Mouse (Mus musculus): ENCODE results near the gene Higd2a. TPM values are rescaled to one million over a fixed set of nuclear protein-coding genes. Genes with fewer than 3 reads are reported as not detected.
A peak's percentile ranks its signal among the peaks of the same experiment; 100 is the strongest.

Higd2a gene
- total and polyA plus RNA-seq, 3 experiments = 169 to 270 (median 189) TPM

DNA sequence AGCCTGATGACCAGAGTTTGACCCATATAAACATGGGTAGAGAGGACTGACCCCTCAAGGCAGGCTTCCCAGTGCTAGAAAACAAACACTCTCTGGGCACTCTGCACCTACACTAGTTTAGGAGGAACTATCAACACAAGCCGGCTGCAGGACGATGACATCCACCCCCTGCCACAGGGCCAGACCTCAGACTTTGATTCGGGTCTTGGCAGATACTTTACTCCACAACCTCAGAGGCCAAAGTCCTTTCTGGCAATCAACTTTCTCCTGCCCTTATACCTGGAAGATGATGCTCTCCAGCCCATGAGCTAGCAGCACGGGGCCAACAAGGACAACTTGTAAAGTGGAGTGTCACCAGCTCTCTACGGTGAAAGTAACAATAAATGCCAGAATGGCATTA is 7.1 kb upstream of the Higd2a start:
- Histone ChIP-seq H3K4me3 (no peak overlapping the region), H3K4me1 (ENCODE audit: control insufficient read depth, insufficient read depth, low read length) (peaks cover 7% of the 10 kb centered on the region), H3K27me3 (ENCODE audit: control insufficient read depth, insufficient read depth, low read length) (no peaks in the 10 kb centered on the region), H3K36me3 (ENCODE audit: control insufficient read depth, insufficient read depth, low read length) (0 out of 2 replicates have a peak, but pooled peaks cover 2% of the 10 kb centered on the region), H3K9ac (ENCODE audit: low read depth, low read length) (no peak overlapping the region), H3K79me2 (replicated peaks; ENCODE audit: control insufficient read depth, insufficient read depth, low read length) (no peaks in the 10 kb centered on the region), H3K27ac (no peak overlapping the region; the same call in 1 of the 2 replicates)
- intact Hi-C loops (cut with DNase I) = no loop called here
- 88% methylated on average over 5 of the region's 5 CpGs for WGBS
- TF ChIP-seq CTCF (IDR thresholded peaks at IDR 0.05) (no peak), EP300 (IDR thresholded peaks at IDR 0.05; ENCODE audit: insufficient read depth, low read depth, low read length) (no peak), POLR2A (IDR thresholded peaks at IDR 0.05; ENCODE audit: insufficient read depth, low read depth, low read length) (no peak)
- DNase-seq = no peak

DNA sequence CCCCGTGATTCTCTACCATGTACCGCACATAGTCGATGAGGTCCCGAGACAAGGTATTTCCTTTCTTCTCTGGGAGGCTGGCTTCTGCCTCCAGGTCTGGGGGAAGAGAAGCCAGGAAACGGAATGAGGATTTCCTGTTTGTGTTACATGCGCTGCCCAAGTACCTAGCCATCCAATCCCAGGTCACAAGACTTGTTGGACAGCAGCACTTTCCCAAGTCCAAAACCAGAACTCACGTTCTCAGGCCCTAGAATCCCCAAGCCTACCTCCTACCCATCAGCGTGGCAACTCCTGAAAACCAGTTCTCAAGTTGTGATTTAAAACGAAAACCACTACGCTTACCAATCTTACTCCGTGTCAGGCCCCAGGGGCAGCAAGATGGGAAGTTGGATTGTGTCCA is 4.2 kb upstream of the Higd2a start:
- H3K4me3 ChIP-seq = no peak overlapping the region
- intact Hi-C loops (cut with DNase I) = no loop called here
- H3K27ac ChIP-seq = peak overlapping the region; percentile 18
- H3K79me2 ChIP-seq (replicated peaks; ENCODE audit: control insufficient read depth, insufficient read depth, low read length) = peaks cover 1% of the 10 kb centered on the region; the same call in 1 of the 2 replicates
- H3K36me3 ChIP-seq (ENCODE audit: control insufficient read depth, insufficient read depth, low read length) = 0 out of 2 replicates have a peak, but pooled peaks cover 2% of the 10 kb centered on the region
- no peak for DNase-seq
- TF ChIP-seq POLR2A (IDR thresholded peaks at IDR 0.05; ENCODE audit: insufficient read depth, low read depth, low read length) (no peak), EP300 (IDR thresholded peaks at IDR 0.05; ENCODE audit: insufficient read depth, low read depth, low read length) (no peak), CTCF (IDR thresholded peaks at IDR 0.05) (no peak)
- H3K27me3 ChIP-seq (ENCODE audit: control insufficient read depth, insufficient read depth, low read length) = no peaks in the 10 kb centered on the region
- no peak overlapping the region for H3K9ac ChIP-seq (ENCODE audit: low read depth, low read length)
- 64% methylated on average over 11 of the region's 11 CpGs for WGBS
- H3K4me1 ChIP-seq (ENCODE audit: control insufficient read depth, insufficient read depth, low read length) = peaks cover 7% of the 10 kb centered on the region

DNA sequence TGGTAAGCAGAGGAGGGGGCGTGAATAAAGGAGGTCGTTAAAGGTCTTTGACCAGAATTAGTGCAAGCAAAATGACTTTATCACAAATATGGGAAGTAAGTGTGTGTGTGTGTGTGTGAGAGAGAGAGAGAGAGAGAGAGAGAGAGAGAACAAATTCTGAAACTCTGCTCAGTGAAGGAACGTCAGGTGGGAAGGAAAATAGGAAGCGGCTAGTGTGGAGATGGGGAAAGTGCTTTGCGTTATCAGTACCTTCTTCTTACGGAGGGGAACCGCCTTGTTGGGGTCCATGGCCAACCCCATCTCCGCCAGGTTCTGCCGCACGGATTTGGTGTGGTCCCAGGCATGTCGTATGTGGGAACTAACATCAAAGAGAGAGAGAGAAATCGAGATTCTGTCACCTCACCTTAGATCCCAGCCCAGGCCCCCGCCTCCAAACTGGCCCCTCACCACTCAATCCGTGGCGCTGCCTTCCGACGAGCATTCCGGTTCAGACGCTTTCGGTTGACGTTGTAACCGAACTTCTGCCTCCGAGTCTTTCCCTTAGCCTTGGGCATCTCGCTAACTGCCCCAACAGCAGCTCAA is 502 bp upstream of the Higd2a start:
- H3K27me3 ChIP-seq (ENCODE audit: control insufficient read depth, insufficient read depth, low read length) = no peaks in the 10 kb centered on the region
- no peak for TF ChIP-seq POLR2A (IDR thresholded peaks at IDR 0.05; ENCODE audit: insufficient read depth, low read depth, low read length)
- no peak for TF ChIP-seq EP300 (IDR thresholded peaks at IDR 0.05; ENCODE audit: insufficient read depth, low read depth, low read length)
- TF ChIP-seq CTCF (IDR thresholded peaks at IDR 0.05) = no peak
- intact Hi-C loops (cut with DNase I) = no loop called here
- peak overlapping the region; percentile 65 for H3K4me3 ChIP-seq
- peaks cover 4% of the 10 kb centered on the region for H3K4me1 ChIP-seq (ENCODE audit: control insufficient read depth, insufficient read depth, low read length)
- H3K36me3 ChIP-seq (ENCODE audit: control insufficient read depth, insufficient read depth, low read length) = no peaks in the 10 kb centered on the region
- H3K9ac ChIP-seq (ENCODE audit: low read depth, low read length) = peak overlapping the region; percentile 60
- peak overlapping the region; percentile 94 for H3K27ac ChIP-seq
- 1% methylated on average over 24 of the region's 24 CpGs for WGBS
- H3K79me2 ChIP-seq (replicated peaks; ENCODE audit: control insufficient read depth, insufficient read depth, low read length) = peaks cover 1% of the 10 kb centered on the region; the same call in 1 of the 2 replicates
- DNase-seq = no peak

DNA sequence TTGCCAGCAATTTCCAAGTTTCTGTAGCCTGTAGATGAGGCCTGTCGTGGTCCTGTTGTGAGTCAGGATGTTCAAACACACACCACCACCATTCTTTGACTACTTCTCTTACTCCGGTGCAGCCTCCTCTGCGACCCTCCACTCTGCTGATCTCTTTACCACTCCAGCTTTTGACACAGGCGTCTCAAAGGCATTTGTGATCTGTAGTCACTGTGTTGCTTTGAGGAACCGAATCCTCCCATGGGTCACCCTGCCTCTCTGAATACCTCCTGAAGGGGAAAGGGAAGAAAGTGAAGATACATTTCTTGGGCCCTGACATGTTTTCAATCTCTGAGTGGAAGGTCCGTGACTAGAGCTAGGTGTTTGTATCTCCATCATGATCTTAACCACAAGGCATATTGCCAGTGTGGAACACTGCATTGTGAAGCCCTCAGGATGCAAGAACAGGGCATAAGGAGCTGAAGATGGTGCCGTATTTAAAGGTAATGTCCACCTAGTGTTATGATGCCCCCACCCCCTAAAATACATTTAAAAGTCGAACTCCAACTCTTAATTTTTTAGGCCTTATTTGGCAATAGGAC is 1.9 kb downstream of the Higd2a start:
- Histone ChIP-seq H3K27me3 (ENCODE audit: control insufficient read depth, insufficient read depth, low read length) (no peaks in the 10 kb centered on the region), H3K79me2 (replicated peaks; ENCODE audit: control insufficient read depth, insufficient read depth, low read length) (peaks cover 1% of the 10 kb centered on the region; the same call in 1 of the 2 replicates), H3K36me3 (ENCODE audit: control insufficient read depth, insufficient read depth, low read length) (no peaks in the 10 kb centered on the region), H3K9ac (ENCODE audit: low read depth, low read length) (no peak overlapping the region), H3K27ac (no peak overlapping the region), H3K4me3 (no peak overlapping the region), H3K4me1 (ENCODE audit: control insufficient read depth, insufficient read depth, low read length) (peaks cover 4% of the 10 kb centered on the region)
- no peak for TF ChIP-seq EP300 (IDR thresholded peaks at IDR 0.05; ENCODE audit: insufficient read depth, low read depth, low read length)
- TF ChIP-seq POLR2A (IDR thresholded peaks at IDR 0.05; ENCODE audit: insufficient read depth, low read depth, low read length) = no peak
- TF ChIP-seq CTCF (IDR thresholded peaks at IDR 0.05) = no peak
- WGBS = 71% methylated on average over 8 of the region's 8 CpGs
- DNase-seq = no peak
- intact Hi-C loops (cut with DNase I) = loop anchor here (2.0 kb wide), 2 partner anchors 19 to 27 kb away; partner anchors contain the start of genes 4833439L19Rik and Cltb

DNA sequence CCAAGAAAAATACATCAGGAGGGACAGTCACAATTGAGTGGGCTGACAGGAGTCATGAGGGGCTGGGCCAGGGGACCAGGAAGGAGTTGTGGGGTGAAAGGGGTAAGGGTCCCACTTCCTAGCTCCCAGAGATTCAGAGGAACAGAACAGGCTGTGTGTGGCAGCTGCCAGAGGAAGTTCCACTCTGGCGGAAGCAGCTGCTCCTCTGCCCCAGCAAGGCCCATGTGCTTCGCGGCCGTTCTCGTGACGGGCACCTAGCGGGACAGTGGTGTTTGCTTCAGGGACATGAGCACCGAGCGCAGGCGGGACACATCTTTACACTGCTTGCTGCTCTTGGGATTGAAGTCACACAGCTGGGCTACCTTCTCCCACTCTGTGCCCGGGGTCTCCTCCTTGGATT is 3.6 kb downstream of the Higd2a start:
- peak in 1 of 2 experiments; percentile 26 for DNase-seq
- WGBS = 83% methylated on average over 11 of the region's 11 CpGs
- no peak overlapping the region for H3K27ac ChIP-seq
- peaks cover 8% of the 10 kb centered on the region for H3K4me1 ChIP-seq (ENCODE audit: control insufficient read depth, insufficient read depth, low read length)
- no peaks in the 10 kb centered on the region for H3K36me3 ChIP-seq (ENCODE audit: control insufficient read depth, insufficient read depth, low read length)
- intact Hi-C loops (cut with DNase I) = no loop called here
- no peak overlapping the region for H3K4me3 ChIP-seq
- H3K9ac ChIP-seq (ENCODE audit: low read depth, low read length) = no peak overlapping the region
- H3K27me3 ChIP-seq (ENCODE audit: control insufficient read depth, insufficient read depth, low read length) = no peaks in the 10 kb centered on the region
- peaks cover 1% of the 10 kb centered on the region; the same call in 1 of the 2 replicates for H3K79me2 ChIP-seq (replicated peaks; ENCODE audit: control insufficient read depth, insufficient read depth, low read length)
- no peak for TF ChIP-seq CTCF (IDR thresholded peaks at IDR 0.05)
- no peak for TF ChIP-seq EP300 (IDR thresholded peaks at IDR 0.05; ENCODE audit: insufficient read depth, low read depth, low read length)
- TF ChIP-seq POLR2A (IDR thresholded peaks at IDR 0.05; ENCODE audit: insufficient read depth, low read depth, low read length) = no peak

DNA sequence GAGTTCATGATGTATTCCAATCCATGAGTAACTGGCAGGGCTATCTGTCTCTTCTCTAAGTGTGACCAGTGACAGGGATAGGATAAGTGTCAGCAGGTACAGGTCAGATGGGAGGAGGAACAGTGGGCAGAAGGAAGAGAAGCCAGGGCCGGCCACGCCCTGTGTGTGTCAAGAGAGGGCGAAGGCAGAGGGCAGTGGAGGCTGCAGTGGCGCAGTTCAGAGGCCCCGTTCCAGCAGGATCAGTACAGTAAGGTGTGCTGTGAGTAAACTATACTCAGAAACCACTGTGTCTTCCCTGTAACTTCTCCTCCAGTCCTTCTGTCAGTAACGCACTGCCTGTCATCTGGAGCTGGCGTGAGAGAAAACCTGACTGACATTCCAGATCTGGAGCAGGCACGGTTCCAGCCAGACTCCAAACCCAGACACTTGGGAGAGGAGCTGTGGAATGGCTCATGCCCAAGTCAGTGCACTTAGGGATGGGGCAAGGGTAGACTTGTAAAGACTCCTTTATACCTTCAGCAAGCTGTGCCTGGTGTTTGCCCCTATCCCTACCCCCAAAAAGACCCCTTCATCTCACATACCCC is 6.2 kb downstream of the Higd2a start:
- H3K4me1 ChIP-seq (ENCODE audit: control insufficient read depth, insufficient read depth, low read length) = peaks cover 7% of the 10 kb centered on the region
- H3K79me2 ChIP-seq (replicated peaks; ENCODE audit: control insufficient read depth, insufficient read depth, low read length) = no peaks in the 10 kb centered on the region; the same call in 1 of the 2 replicates
- no peak overlapping the region for H3K4me3 ChIP-seq
- peak in 1 of 2 experiments; percentile 52 for DNase-seq
- H3K27ac ChIP-seq = no peak overlapping the region
- WGBS = 48% methylated on average over 8 of the region's 8 CpGs
- no peak overlapping the region for H3K9ac ChIP-seq (ENCODE audit: low read depth, low read length)
- TF ChIP-seq POLR2A (IDR thresholded peaks at IDR 0.05; ENCODE audit: insufficient read depth, low read depth, low read length) = no peak
- TF ChIP-seq CTCF (IDR thresholded peaks at IDR 0.05) = no peak
- TF ChIP-seq EP300 (IDR thresholded peaks at IDR 0.05; ENCODE audit: insufficient read depth, low read depth, low read length) = no peak
- no peaks in the 10 kb centered on the region for H3K27me3 ChIP-seq (ENCODE audit: control insufficient read depth, insufficient read depth, low read length)
- intact Hi-C loops (cut with DNase I) = no loop called here
- H3K36me3 ChIP-seq (ENCODE audit: control insufficient read depth, insufficient read depth, low read length) = no peaks in the 10 kb centered on the region

Measured in heart, adult 2 months (tissue).